ENCODE assay signal across 37 mouse cellular contexts in genomic region chr9:40240311-40240710, GRCm38 (mm10). TPM values are rescaled to one million over a fixed set of nuclear protein-coding genes. Genes with fewer than 3 reads are reported as not detected.
DNase-seq lines count a peak whose midpoint lies in the region; ATAC-seq and TF ChIP-seq lines count a peak whose summit lies in the region.
"Had no signal": no experiment of that assay in that cellular context is flagged by ENCODE, and none has a peak within 500 bp of the region (broad histone marks: within the 10 kb centered on the region; RNA-seq: fewer than 3 reads in every experiment).

No protein-coding gene starts in this region.

- H3K36me3 ChIP-seq in forebrain, embryonic 10.5 days (replicated peaks): no peaks in the 10 kb centered on the region
- no peaks in the 10 kb centered on the region for H3K36me3 ChIP-seq in forebrain, postnatal 0 days (ENCODE audit: insufficient read depth)
- no peaks in the 10 kb centered on the region for H3K36me3 ChIP-seq in hindbrain, embryonic 14.5 days (replicated peaks; ENCODE audit: control insufficient read depth, insufficient read depth)
- no peaks in the 10 kb centered on the region for H3K36me3 ChIP-seq in hindbrain, embryonic 16.5 days (ENCODE audit: control insufficient read depth, insufficient read depth, low read length)
- H3K36me3 ChIP-seq in neural tube, embryonic 12.5 days: no peaks in the 10 kb centered on the region
- H3K36me3 ChIP-seq: embryonic facial prominence, embryonic 10.5 days; embryonic facial prominence, embryonic 15.5 days; heart, embryonic 13.5 days; neural tube, embryonic 13.5 days had no signal

- intact Hi-C loops in gastrocnemius, postnatal 36 days (cut with DNase I): no loop called here

- no peak overlapping the region for H3K9ac ChIP-seq in forebrain, postnatal 0 days
- no peak overlapping the region for H3K9ac ChIP-seq in hindbrain, embryonic 14.5 days
- H3K9ac ChIP-seq in hindbrain, embryonic 16.5 days (ENCODE audit: low read depth, low read length): no peak overlapping the region
- no peak overlapping the region for H3K9ac ChIP-seq in neural tube, embryonic 12.5 days
- H3K9ac ChIP-seq: embryonic facial prominence, embryonic 15.5 days; liver, embryonic 14.5 days had no signal

- WGBS in forebrain, embryonic 10.5 days: 22% methylated on average over 5 of the region's 5 CpGs
- WGBS in forebrain, postnatal 0 days: 32% methylated on average over 5 of the region's 5 CpGs
- 30% methylated on average over 5 of the region's 5 CpGs for WGBS in hindbrain, embryonic 14.5 days
- WGBS in hindbrain, embryonic 16.5 days: 22% methylated on average over 5 of the region's 5 CpGs
- WGBS in neural tube, embryonic 12.5 days: 27% methylated on average over 5 of the region's 5 CpGs

- ATAC-seq in forebrain, postnatal 0 days: no peak
- no peak for ATAC-seq in hindbrain, embryonic 14.5 days (ENCODE audit: low FRiP score)
- ATAC-seq in hindbrain, embryonic 16.5 days: no peak
- ATAC-seq in neural tube, embryonic 12.5 days (ENCODE audit: low FRiP score, low read depth): no peak
- ATAC-seq: intestine, embryonic 16.5 days had no signal

- H3K4me3 ChIP-seq in forebrain, embryonic 10.5 days: 0 out of 2 replicates have a peak overlapping the region, but pooled peaks have one; percentile 5
- no peak overlapping the region for H3K4me3 ChIP-seq in forebrain, postnatal 0 days (ENCODE audit: low read depth, low read length)
- no peak overlapping the region for H3K4me3 ChIP-seq in hindbrain, embryonic 14.5 days (replicated peaks; ENCODE audit: low read length)
- H3K4me3 ChIP-seq in hindbrain, embryonic 16.5 days (ENCODE audit: low read length): no peak overlapping the region
- H3K4me3 ChIP-seq in neural tube, embryonic 12.5 days: no peak overlapping the region
- H3K4me3 ChIP-seq: embryonic facial prominence, embryonic 15.5 days had no signal

- H3K4me1 ChIP-seq in forebrain, embryonic 10.5 days: peaks cover 19% of the 10 kb centered on the region
- H3K4me1 ChIP-seq in forebrain, postnatal 0 days (ENCODE audit: insufficient read depth): peaks cover 10% of the 10 kb centered on the region
- peaks cover 12% of the 10 kb centered on the region for H3K4me1 ChIP-seq in hindbrain, embryonic 14.5 days (replicated peaks; ENCODE audit: control insufficient read depth, insufficient read depth, low read length)
- peaks cover 10% of the 10 kb centered on the region for H3K4me1 ChIP-seq in hindbrain, embryonic 16.5 days (ENCODE audit: control insufficient read depth, insufficient read depth, low read depth, low read length)
- H3K4me1 ChIP-seq in neural tube, embryonic 12.5 days: peaks cover 8% of the 10 kb centered on the region; the same call in 1 of the 2 replicates

- H3K27me3 ChIP-seq in forebrain, embryonic 10.5 days (ENCODE audit: poor library complexity, severe bottlenecking): peaks cover 22% of the 10 kb centered on the region
- no peaks in the 10 kb centered on the region for H3K27me3 ChIP-seq in forebrain, postnatal 0 days (ENCODE audit: insufficient read depth, low read length)
- H3K27me3 ChIP-seq in hindbrain, embryonic 14.5 days (ENCODE audit: control insufficient read depth, insufficient read depth, low read length): no peaks in the 10 kb centered on the region
- no peaks in the 10 kb centered on the region for H3K27me3 ChIP-seq in hindbrain, embryonic 16.5 days (replicated peaks; ENCODE audit: control insufficient read depth, insufficient read depth, low read length)
- no peaks in the 10 kb centered on the region for H3K27me3 ChIP-seq in neural tube, embryonic 12.5 days (replicated peaks)
- H3K27me3 ChIP-seq: CH12.LX; neural tube, embryonic 13.5 days had no signal

- TF ChIP-seq CTCF in forebrain, postnatal 0 days (IDR thresholded peaks at IDR 0.05; ENCODE audit: low read depth): no peak

- H3K27ac ChIP-seq in forebrain, embryonic 10.5 days: no peak overlapping the region
- no peak overlapping the region for H3K27ac ChIP-seq in forebrain, postnatal 0 days (ENCODE audit: low read depth, low read length)
- 0 out of 2 replicates have a peak overlapping the region, but pooled peaks have one; percentile 7 for H3K27ac ChIP-seq in hindbrain, embryonic 14.5 days
- H3K27ac ChIP-seq in hindbrain, embryonic 16.5 days (ENCODE audit: low read depth, low read length): no peak overlapping the region
- no peak overlapping the region for H3K27ac ChIP-seq in neural tube, embryonic 12.5 days
- H3K27ac ChIP-seq: embryonic facial prominence, embryonic 15.5 days; kidney, postnatal 0 days; liver, embryonic 14.5 days had no signal

- H3K9me3 ChIP-seq in forebrain, embryonic 10.5 days: no peaks in the 10 kb centered on the region
- H3K9me3 ChIP-seq in forebrain, postnatal 0 days (ENCODE audit: low read length): no peaks in the 10 kb centered on the region
- H3K9me3 ChIP-seq in hindbrain, embryonic 14.5 days (ENCODE audit: control insufficient read depth, low read length): no peaks in the 10 kb centered on the region
- no peaks in the 10 kb centered on the region for H3K9me3 ChIP-seq in hindbrain, embryonic 16.5 days (ENCODE audit: control insufficient read depth, low read length)
- H3K9me3 ChIP-seq in neural tube, embryonic 12.5 days: no peaks in the 10 kb centered on the region
- H3K9me3 ChIP-seq: embryonic facial prominence, embryonic 10.5 days; embryonic facial prominence, embryonic 15.5 days; heart, embryonic 13.5 days; neural tube, embryonic 13.5 days had no signal

- DNase-seq in forebrain, embryonic 10.5 days (ENCODE audit: extremely low spot score, low spot score): no peak
- no peak for DNase-seq in forebrain, postnatal 0 days
- DNase-seq in hindbrain, embryonic 14.5 days (ENCODE audit: low spot score): no peak
- DNase-seq in neural tube, embryonic 10.5 days (ENCODE audit: extremely low spot score, low spot score): no peak
- no peak for DNase-seq in urinary bladder, postnatal 14 days (ENCODE audit: low spot score)
- no peak for DNase-seq in gastrocnemius, postnatal 36 days
- DNase-seq: adrenal gland, adult 8-10 months; cerebellum, adult 2 months; cerebellum, postnatal 14 days; gastrocnemius, postnatal 25 days; heart, postnatal 10 days; kidney, adult 8-10 months; kidney, postnatal 4 days; left cerebral cortex, postnatal 4 days; liver; lung, adult 2 months; lung, postnatal 14 days; thymus, postnatal 4 days had no signal

- no peak overlapping the region for H3K4me2 ChIP-seq in forebrain, postnatal 0 days (ENCODE audit: low read depth)
- H3K4me2 ChIP-seq in hindbrain, embryonic 14.5 days (replicated peaks): peak overlapping the region; percentile 86; the same call in 1 of the 2 replicates
- H3K4me2 ChIP-seq in hindbrain, embryonic 16.5 days (ENCODE audit: low read length): no peak overlapping the region
- H3K4me2 ChIP-seq in neural tube, embryonic 12.5 days (replicated peaks): peak overlapping the region; percentile 68; the same call in 1 of the 2 replicates

RNA-seq across cellular contexts. Expression of gene Scn3b, which starts 28.7 kb away (rescaled TPM):
- 1.2 and 2.2 TPM in 2 replicates for polyA plus RNA-seq in forebrain, embryonic 10.5 days (2016; fragmentation: Nextera tagmentation; extraction: Ambion mirVana)
- total RNA-seq in forebrain, postnatal 0 days (2014; rRNA removed): 210 and 226 TPM in 2 replicates
- polyA plus RNA-seq in forebrain, postnatal 0 days (2015; fragmentation: Nextera tagmentation; extraction: Ambion mirVana): 114 and 133 TPM in 2 replicates
- 168 and 194 TPM in 2 replicates for polyA plus RNA-seq in hindbrain, embryonic 14.5 days (2014; fragmentation: Nextera tagmentation; extraction: Ambion mirVana)
- polyA plus RNA-seq in hindbrain, embryonic 16.5 days (2015; fragmentation: Nextera tagmentation; extraction: Ambion mirVana): 151 and 167 TPM in 2 replicates
- 53.8 and 61.0 TPM in 2 replicates for polyA plus RNA-seq in neural tube, embryonic 12.5 days (2016; fragmentation: Nextera tagmentation; extraction: Ambion mirVana)
- total RNA-seq in gastrocnemius, postnatal 36 days (2021): 1 to 10 TPM; 2.1 to 2.3 TPM
- polyA plus RNA-seq: C2C12 had no signal

RNA-seq across cellular contexts. Expression of gene Zfp202, which starts 48.2 kb away (rescaled TPM):
- polyA plus RNA-seq in forebrain, embryonic 10.5 days (2016; fragmentation: Nextera tagmentation; extraction: Ambion mirVana): 7.5 and 8.1 TPM in 2 replicates
- 9.3 and 9.8 TPM in 2 replicates for total RNA-seq in forebrain, postnatal 0 days (2014; rRNA removed)
- 3.7 and 6.6 TPM in 2 replicates for polyA plus RNA-seq in forebrain, postnatal 0 days (2015; fragmentation: Nextera tagmentation; extraction: Ambion mirVana)
- polyA plus RNA-seq in hindbrain, embryonic 14.5 days (2014; fragmentation: Nextera tagmentation; extraction: Ambion mirVana): 11.1 and 12.1 TPM in 2 replicates
- 11.2 TPM in 2 replicates for polyA plus RNA-seq in hindbrain, embryonic 16.5 days (2015; fragmentation: Nextera tagmentation; extraction: Ambion mirVana)
- 8.1 and 8.9 TPM in 2 replicates for polyA plus RNA-seq in neural tube, embryonic 12.5 days (2016; fragmentation: Nextera tagmentation; extraction: Ambion mirVana)
- 1 to 10 TPM; 1.4 to 1.6 TPM for total RNA-seq in gastrocnemius, postnatal 36 days (2021)

RNA-seq across cellular contexts. Expression of gene Olfr986, which starts 59.6 kb away (rescaled TPM):
- not detected in 2 replicates for polyA plus RNA-seq in forebrain, embryonic 10.5 days (2016; fragmentation: Nextera tagmentation; extraction: Ambion mirVana)
- total RNA-seq in forebrain, postnatal 0 days (2014; rRNA removed): not detected in 2 replicates
- not detected in 2 replicates for polyA plus RNA-seq in forebrain, postnatal 0 days (2015; fragmentation: Nextera tagmentation; extraction: Ambion mirVana)
- not detected in 2 replicates for polyA plus RNA-seq in hindbrain, embryonic 14.5 days (2014; fragmentation: Nextera tagmentation; extraction: Ambion mirVana)
- 0.08 TPM in 1 of 2 replicates, not detected in the other for polyA plus RNA-seq in hindbrain, embryonic 16.5 days (2015; fragmentation: Nextera tagmentation; extraction: Ambion mirVana)
- polyA plus RNA-seq in neural tube, embryonic 12.5 days (2016; fragmentation: Nextera tagmentation; extraction: Ambion mirVana): not detected in 2 replicates
- total RNA-seq in gastrocnemius, postnatal 36 days (2021): not detected
- total RNA-seq: adrenal gland, postnatal 4 days; gastrocnemius, postnatal 25 days; heart, adult 8-10 months; hematopoietic stem cell, adult 5-6 weeks; left cerebral cortex, adult 8-10 months; left cerebral cortex, postnatal 4 days had no signal
- polyA plus RNA-seq: C2C12; cerebellum, adult 2 months; embryonic facial prominence, embryonic 10.5 days; embryonic facial prominence, embryonic 15.5 days; intestine, embryonic 16.5 days; kidney, postnatal 0 days; liver, embryonic 14.5 days; lung, adult 2 months; neural tube, embryonic 13.5 days; small intestine, adult 2 months; stomach, embryonic 14.5 days; testis, adult 2 months; thymus, postnatal 0 days had no signal

Comparison
In these comparisons a context has a peak if more than half of its experiments do, and no peak if none do; other contexts are left out.
1. H3K4me2 ChIP-seq: peak in hindbrain, embryonic 14.5 days (single experiment) and neural tube, embryonic 12.5 days (single experiment); none in forebrain, postnatal 0 days (single experiment) and hindbrain, embryonic 16.5 days (single experiment).
2. RNA of gene Scn3b, which starts 28.7 kb away (polyA plus RNA-seq): 168 to 194 TPM in hindbrain, embryonic 14.5 days, 151 to 167 TPM in hindbrain, embryonic 16.5 days, 114 to 133 TPM in forebrain, postnatal 0 days and 53.8 to 61.0 TPM in neural tube, embryonic 12.5 days; 1.2 to 2.2 TPM in forebrain, embryonic 10.5 days; every median in the first group is over 10 times any median in the second.